Mouse (Mus musculus): ENCODE data around the gene Sec24c. TPM values are rescaled to one million over a fixed set of nuclear protein-coding genes. Genes with fewer than 3 reads are reported as not detected.
"Not testable (repeated sequence)": the region's sequence is repeated elsewhere in the genome, so short reads cannot be mapped to it uniquely, and the experiment has no call there.

Gene Sec24c
- 96.0 and 100 TPM in 2 replicates for polyA plus RNA-seq (2014; fragmentation: Nextera tagmentation; extraction: Ambion mirVana)

DNA sequence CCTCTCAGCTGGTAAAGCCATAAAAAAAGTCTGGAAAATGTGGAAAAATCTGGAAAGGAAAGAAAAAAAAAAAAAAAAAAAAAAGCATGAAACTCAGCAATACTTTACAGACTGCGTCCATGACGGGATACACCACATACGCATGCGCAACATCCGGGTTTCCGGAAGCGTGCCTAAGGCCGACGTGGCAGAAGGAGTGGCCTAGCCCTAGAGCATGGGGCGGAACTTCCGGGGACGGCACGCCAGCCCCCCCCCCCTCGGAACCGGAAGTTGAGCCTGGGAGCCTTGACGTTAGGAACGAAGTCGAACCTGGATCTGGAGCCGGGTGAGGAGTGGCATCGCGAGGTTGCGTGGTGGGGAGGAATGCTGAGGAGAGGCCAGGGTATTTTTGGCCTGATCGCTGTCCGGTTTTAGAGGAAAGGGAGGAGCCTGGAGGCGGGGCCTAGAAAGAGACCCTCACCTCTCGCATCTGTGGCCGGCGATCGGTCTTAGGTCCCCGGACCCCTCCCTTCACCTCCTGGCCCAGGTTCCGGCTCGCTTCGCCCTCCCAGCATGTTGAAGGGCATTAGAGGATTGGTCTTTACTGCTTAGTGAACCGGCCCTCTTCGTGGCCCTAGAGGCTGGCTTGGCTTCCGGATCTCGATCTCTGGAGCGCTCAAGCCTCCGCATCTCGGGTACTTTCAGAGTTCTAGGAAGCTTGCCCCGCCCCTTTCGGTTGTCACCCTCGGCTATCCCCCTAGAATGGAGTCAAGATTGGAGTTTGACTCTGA is at the start of gene Sec24c:
Sec24c (plus strand) TSS at position 245 of the 770 bp plus-strand sequence.
- ATAC-seq (ENCODE audit: insufficient read depth) (peak; percentile 96), DNase-seq (peak; percentile 100)
- Histone ChIP-seq H3K4me1 (ENCODE audit: insufficient read depth) (peaks cover 8% of the 10 kb centered on the region; the same call in 1 of the 2 replicates), H3K9ac (peak within 1 kb of the TSS; percentile 65), H3K27ac (ENCODE audit: low read depth) (peak within 1 kb of the TSS; percentile 88), H3K4me2 (peak within 1 kb of the TSS; percentile 68), H3K9me3 (ENCODE audit: low read depth, low read length) (no peaks in the 10 kb centered on the region), H3K36me3 (ENCODE audit: insufficient read depth) (peaks cover 38% of the 10 kb centered on the region), H3K4me3 (ENCODE audit: low read depth, low read length) (peak within 1 kb of the TSS; percentile 63), H3K27me3 (ENCODE audit: insufficient read depth, low read length) (no peaks in the 10 kb centered on the region)
- TF ChIP-seq CTCF (IDR thresholded peaks at IDR 0.05; ENCODE audit: low read depth), result no peak
- 2% methylated on average over 43 of the region's 43 CpGs for WGBS

DNA sequence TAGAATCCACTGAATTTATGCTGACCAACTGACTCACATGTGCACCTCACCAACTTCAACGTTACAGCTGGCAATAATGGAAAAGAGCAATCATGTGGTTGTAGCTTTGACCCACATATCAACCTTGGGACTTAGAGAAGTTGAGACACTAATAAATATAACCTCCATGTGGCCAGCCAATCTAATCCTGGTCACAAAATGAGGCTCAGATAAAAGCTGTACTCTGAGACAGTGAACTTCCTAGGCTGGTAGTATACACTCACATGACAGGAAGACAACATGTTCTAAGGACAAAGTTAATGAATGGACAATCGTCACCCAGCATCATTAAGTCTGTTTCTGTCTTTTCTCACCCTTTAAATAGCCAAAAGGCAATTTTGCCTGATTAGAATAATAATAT is 47.7 kb upstream of the Sec24c start:
- Histone ChIP-seq H3K4me1 (ENCODE audit: insufficient read depth) (no peaks in the 10 kb centered on the region), H3K36me3 (ENCODE audit: insufficient read depth) (no peaks in the 10 kb centered on the region), H3K9ac (no peak overlapping the region), H3K4me3 (ENCODE audit: low read depth, low read length) (no peak overlapping the region), H3K27ac (ENCODE audit: low read depth) (no peak overlapping the region), H3K4me2 (no peak overlapping the region), H3K9me3 (ENCODE audit: low read depth, low read length) (no peaks in the 10 kb centered on the region), H3K27me3 (ENCODE audit: insufficient read depth, low read length) (no peaks in the 10 kb centered on the region)
- ATAC-seq (ENCODE audit: insufficient read depth) (no peak), DNase-seq (no peak)
- WGBS, result 79% methylated on average over 2 of the region's 2 CpGs
- no peak for TF ChIP-seq CTCF (IDR thresholded peaks at IDR 0.05; ENCODE audit: low read depth)

DNA sequence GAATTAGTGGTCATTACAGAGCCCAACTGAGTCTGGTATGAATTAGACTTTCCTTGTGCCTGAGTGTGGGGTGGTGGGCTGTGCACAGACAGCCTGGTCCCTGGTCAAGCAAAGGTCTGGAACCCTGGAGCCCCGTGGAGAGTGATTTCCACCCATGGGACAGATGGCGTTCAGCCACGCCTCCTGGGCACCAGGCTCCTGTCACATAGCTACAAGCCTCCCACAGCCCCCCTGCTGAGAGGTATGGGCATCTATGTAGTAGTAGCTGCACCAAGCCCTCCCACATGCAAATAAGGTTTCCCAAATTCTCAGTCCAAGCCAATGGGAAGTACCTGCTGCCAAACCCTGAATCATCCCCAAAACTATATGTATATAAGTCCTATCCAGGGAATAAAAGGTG is 47.1 kb upstream of the Sec24c start:
- no peaks in the 10 kb centered on the region for H3K9me3 ChIP-seq (ENCODE audit: low read depth, low read length)
- no peaks in the 10 kb centered on the region for H3K36me3 ChIP-seq (ENCODE audit: insufficient read depth)
- no peak overlapping the region for H3K9ac ChIP-seq
- 76% methylated on average over 3 of the region's 3 CpGs for WGBS
- no peaks in the 10 kb centered on the region for H3K4me1 ChIP-seq (ENCODE audit: insufficient read depth)
- no peak for TF ChIP-seq CTCF (IDR thresholded peaks at IDR 0.05; ENCODE audit: low read depth)
- DNase-seq (no peak), ATAC-seq (ENCODE audit: insufficient read depth) (no peak)
- no peak overlapping the region for H3K4me2 ChIP-seq
- H3K27me3 ChIP-seq (ENCODE audit: insufficient read depth, low read length), result no peaks in the 10 kb centered on the region
- H3K4me3 ChIP-seq (ENCODE audit: low read depth, low read length), result no peak overlapping the region
- no peak overlapping the region for H3K27ac ChIP-seq (ENCODE audit: low read depth)

DNA sequence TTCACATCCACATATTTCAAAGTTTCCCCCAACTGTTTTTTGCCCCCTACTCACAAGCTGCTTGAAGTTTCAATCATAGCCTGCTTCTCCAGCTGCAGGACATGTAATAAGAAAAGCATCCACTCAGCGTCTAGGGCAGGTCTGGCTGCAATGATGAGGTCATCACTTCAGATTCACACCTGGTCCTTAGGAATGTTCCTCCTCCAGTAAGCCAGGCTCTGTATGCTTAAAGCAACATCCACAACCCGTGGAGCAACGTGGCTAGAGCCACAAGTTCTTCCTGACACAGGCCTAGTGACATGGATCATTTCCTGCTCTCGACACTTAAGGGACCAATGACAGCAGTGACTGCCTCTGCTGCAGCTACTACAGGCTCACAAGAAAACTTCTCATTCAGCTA is 42.9 kb upstream of the Sec24c start:
- H3K4me3 ChIP-seq (ENCODE audit: low read depth, low read length), result no peak overlapping the region
- no peak overlapping the region for H3K27ac ChIP-seq (ENCODE audit: low read depth)
- no peaks in the 10 kb centered on the region for H3K27me3 ChIP-seq (ENCODE audit: insufficient read depth, low read length)
- H3K4me1 ChIP-seq (ENCODE audit: insufficient read depth), result no peaks in the 10 kb centered on the region
- no peaks in the 10 kb centered on the region for H3K9me3 ChIP-seq (ENCODE audit: low read depth, low read length)
- H3K4me2 ChIP-seq, result no peak overlapping the region
- no peaks in the 10 kb centered on the region for H3K36me3 ChIP-seq (ENCODE audit: insufficient read depth)
- DNase-seq (peak; percentile 50), ATAC-seq (ENCODE audit: insufficient read depth) (peak; percentile 60; the same call in 1 of the 2 replicates)
- no peak for TF ChIP-seq CTCF (IDR thresholded peaks at IDR 0.05; ENCODE audit: low read depth)
- H3K9ac ChIP-seq, result no peak overlapping the region
- WGBS, result 32% methylated on average over 4 of the region's 4 CpGs

DNA sequence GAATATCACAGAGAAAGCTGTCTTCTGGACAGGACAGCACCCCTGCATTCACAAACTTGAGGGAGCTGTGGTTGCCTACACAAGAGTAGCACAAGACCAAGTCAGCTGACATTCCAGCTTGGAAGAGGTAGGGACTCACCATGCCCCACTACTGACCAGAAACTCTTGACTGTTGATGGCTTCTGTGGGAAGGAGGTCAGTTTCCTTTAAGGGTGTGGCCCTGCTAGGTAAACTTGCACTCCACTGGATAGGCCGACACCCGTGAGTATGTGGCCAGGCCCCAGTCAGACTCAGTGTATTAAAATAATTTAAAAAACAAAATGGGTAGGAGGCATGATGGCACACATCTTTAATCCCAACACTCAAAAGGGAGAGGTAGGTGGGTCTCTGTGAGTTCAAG is 38.6 kb upstream of the Sec24c start:
- H3K9me3 ChIP-seq (ENCODE audit: low read depth, low read length), result no peaks in the 10 kb centered on the region
- no peaks in the 10 kb centered on the region for H3K4me1 ChIP-seq (ENCODE audit: insufficient read depth)
- H3K9ac ChIP-seq, result no peak overlapping the region
- 82% methylated on average over 2 of the region's 2 CpGs for WGBS
- H3K36me3 ChIP-seq (ENCODE audit: insufficient read depth), result no peaks in the 10 kb centered on the region
- H3K4me3 ChIP-seq (ENCODE audit: low read depth, low read length), result no peak overlapping the region
- no peak for DNase-seq
- no peak for ATAC-seq (ENCODE audit: insufficient read depth)
- H3K4me2 ChIP-seq, result no peak overlapping the region
- TF ChIP-seq CTCF (IDR thresholded peaks at IDR 0.05; ENCODE audit: low read depth), result no peak
- no peaks in the 10 kb centered on the region for H3K27me3 ChIP-seq (ENCODE audit: insufficient read depth, low read length)
- no peak overlapping the region for H3K27ac ChIP-seq (ENCODE audit: low read depth)

DNA sequence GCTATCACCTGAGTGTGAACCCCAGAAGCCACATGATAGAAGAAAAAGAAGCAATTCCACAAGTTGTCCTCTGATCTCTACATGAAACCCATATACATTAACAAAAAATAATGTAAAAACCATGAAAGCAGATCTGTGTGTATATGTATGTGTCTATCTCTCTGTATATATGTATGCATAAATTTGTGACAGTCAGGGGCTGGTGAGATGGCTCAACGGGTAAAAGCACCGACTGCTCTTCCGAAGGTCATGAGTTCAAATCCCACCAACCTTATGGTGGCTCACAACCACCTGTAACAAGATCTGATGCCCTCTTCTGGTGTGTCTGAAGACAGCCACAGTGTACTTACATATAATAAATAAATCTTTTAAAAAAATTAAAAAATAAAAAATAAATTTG is 37.1 kb upstream of the Sec24c start:
- not testable (repeated sequence) for H3K9me3 ChIP-seq (ENCODE audit: low read depth, low read length); ATAC-seq (ENCODE audit: insufficient read depth); H3K4me2 ChIP-seq; DNase-seq; H3K27me3 ChIP-seq (ENCODE audit: insufficient read depth, low read length); H3K9ac ChIP-seq; H3K4me1 ChIP-seq (ENCODE audit: insufficient read depth); H3K4me3 ChIP-seq (ENCODE audit: low read depth, low read length); H3K27ac ChIP-seq (ENCODE audit: low read depth); H3K36me3 ChIP-seq (ENCODE audit: insufficient read depth)
- 85% methylated on average over 3 of the region's 3 CpGs for WGBS

DNA sequence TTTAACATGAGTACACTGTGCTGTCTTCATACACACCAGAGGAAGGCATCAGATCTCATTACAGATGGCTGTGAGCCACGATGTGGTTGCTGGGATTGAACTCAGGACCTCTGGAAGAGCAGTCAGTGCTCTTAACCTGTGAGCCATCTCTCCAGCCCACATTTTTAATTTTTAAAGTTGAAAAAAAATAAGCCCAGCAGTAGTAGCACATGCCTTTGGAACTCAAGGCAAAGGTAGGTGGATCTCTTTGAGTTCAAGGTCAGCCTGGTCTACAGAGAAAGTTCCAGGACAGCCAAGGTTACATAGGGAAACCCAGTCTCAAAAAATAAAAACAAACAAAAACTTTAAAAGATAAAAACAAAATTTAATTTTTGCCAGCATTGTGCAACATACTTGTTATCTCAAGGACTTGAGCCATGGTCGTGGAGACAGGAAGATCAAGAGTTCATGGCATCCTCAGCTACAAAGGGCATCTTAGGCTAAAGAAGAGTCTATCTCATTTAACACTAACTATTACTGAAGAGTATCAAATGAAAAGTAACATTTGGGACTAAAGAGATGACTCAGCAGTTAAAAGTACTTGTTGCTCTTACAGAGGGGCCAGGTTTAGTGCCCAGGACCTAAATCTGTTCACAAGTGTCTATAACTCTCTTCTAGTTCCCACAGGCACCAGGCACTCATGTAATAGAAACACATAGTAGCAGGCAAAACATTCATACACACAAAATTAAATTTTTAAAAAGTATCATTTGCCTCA is 36.1 kb upstream of the Sec24c start:
- WGBS, result 67% methylated on average over 2 of the region's 2 CpGs
- no peak overlapping the region for H3K4me3 ChIP-seq (ENCODE audit: low read depth, low read length)
- 0 out of 2 replicates have a peak, but pooled peaks cover 2% of the 10 kb centered on the region for H3K4me1 ChIP-seq (ENCODE audit: insufficient read depth)
- no peak overlapping the region for H3K27ac ChIP-seq (ENCODE audit: low read depth)
- H3K4me2 ChIP-seq, result no peak overlapping the region
- DNase-seq (no peak), ATAC-seq (ENCODE audit: insufficient read depth) (no peak)
- no peak overlapping the region for H3K9ac ChIP-seq
- no peak for TF ChIP-seq CTCF (IDR thresholded peaks at IDR 0.05; ENCODE audit: low read depth)
- H3K36me3 ChIP-seq (ENCODE audit: insufficient read depth), result no peaks in the 10 kb centered on the region
- no peaks in the 10 kb centered on the region for H3K9me3 ChIP-seq (ENCODE audit: low read depth, low read length)
- H3K27me3 ChIP-seq (ENCODE audit: insufficient read depth, low read length), result no peaks in the 10 kb centered on the region
